Mouse (Mus musculus): Measurements from ENCODE around the gene Snd1.

- TF ChIP-seq CTCF (IDR thresholded peaks at IDR 0.05; ENCODE audit: control insufficient read depth, insufficient read depth, insufficient read length) (no peak), FOSL1 (IDR thresholded peaks at IDR 0.05; ENCODE audit: insufficient read depth, low read length, poor library complexity, severe bottlenecking) (no peak), CEBPB (IDR thresholded peaks at IDR 0.05; ENCODE audit: low read depth) (no peak)
Observed at GRCm38 (mm10) chr6:28932328-28932937, 457.5 kb downstream of the Snd1 start.

Measured in C2C12 (cell line).